Mouse (Mus musculus) lung, postnatal 0 days (tissue): ENCODE data around the gene Ccar1.

Experiments
- CTCF ChIP-seq: IDR thresholded peaks from 2 replicates; pipeline ENCODE4 v1.5.1; 2016; ENCODE audit warnings: antibody characterized with exemption, mild to moderate bottlenecking
- EP300 ChIP-seq: IDR thresholded peaks from 2 replicates; pipeline ENCODE4 v1.6.1; 2016; ENCODE audit warnings: antibody characterized with exemption, mild to moderate bottlenecking, control low read depth

DNA sequence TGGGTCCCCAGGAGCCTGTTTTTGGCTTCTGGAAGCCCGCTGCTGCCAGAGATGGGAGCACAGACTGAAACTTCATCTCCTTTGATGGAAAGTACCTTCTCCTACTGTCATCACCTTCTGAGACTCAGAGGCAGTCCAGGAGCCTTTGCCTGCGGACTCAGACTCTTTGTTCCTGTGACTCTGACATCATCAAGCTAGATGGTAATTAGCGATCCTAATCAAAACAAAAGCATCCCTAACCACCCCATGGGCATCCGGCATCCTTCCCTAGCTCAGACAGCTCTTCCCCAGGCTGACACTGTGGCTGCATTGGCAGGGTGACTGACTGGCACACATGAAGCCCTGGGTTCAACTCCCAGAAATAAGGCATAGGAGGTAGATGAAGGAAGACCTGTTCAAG, 69.4 kb downstream of the Ccar1 start:
- TF ChIP-seq EP300 (no peak), CTCF (no peak)
